Mouse (Mus musculus) testis, adult 2 months (tissue): ENCODE measurements at regions not wholly inside any gene's neighbourhood (a gene's known extent, or its start where the extent isn't known, plus 50 kb on each side); places are given as distances from the start of the nearest gene placed in this dataset.
A peak's percentile ranks its signal among the peaks of the same experiment; 100 is the strongest.

Experiments used
- H3K27ac ChIP-seq: fragments of 200-500 bp; 2 replicates; pipeline ENCODE4 v1.5.1; 2012; ENCODE audit warnings: low read depth, low read length; ENCODE audit not compliant: control insufficient read depth, insufficient read depth
- H3K27me3 ChIP-seq: fragments of 200-500 bp; 2 replicates; pipeline ENCODE4 v1.6.1; 2012; ENCODE audit warnings: mild to moderate bottlenecking, low read length, moderate library complexity; ENCODE audit not compliant: control insufficient read depth, insufficient read depth
- H3K36me3 ChIP-seq: fragments of 200-500 bp; 2 replicates; pipeline ENCODE4 v1.6.1; 2012; ENCODE audit warnings: mild to moderate bottlenecking, low read length; ENCODE audit not compliant: control insufficient read depth, insufficient read depth
- H3K4me1 ChIP-seq: fragments of 200-500 bp; 2 replicates; pipeline ENCODE4 v1.6.1; 2012; ENCODE audit warnings: low read length; ENCODE audit not compliant: control insufficient read depth, insufficient read depth
- H3K4me3 ChIP-seq: fragments of 200-500 bp; 2 replicates; pipeline ENCODE4 v1.5.1; 2012; ENCODE audit warnings: low read depth, mild to moderate bottlenecking, low read length, moderate library complexity, mixed read lengths; ENCODE audit not compliant: control insufficient read depth
- CTCF ChIP-seq: fragments of 200-500 bp; IDR thresholded peaks from 2 replicates; pipeline ENCODE4 v1.5.1; 2012; ENCODE audit warnings: low read depth, mild to moderate bottlenecking, inconsistent platforms, low read length, moderate library complexity; ENCODE audit not compliant: control insufficient read depth, insufficient read depth, insufficient replicate concordance
- POLR2A ChIP-seq: fragments of 200-500 bp; IDR thresholded peaks from 2 replicates; pipeline ENCODE4 v1.6.1; 2012; ENCODE audit warnings: low read depth, mild to moderate bottlenecking, inconsistent platforms, low read length, moderate library complexity; ENCODE audit not compliant: control insufficient read depth

- Histone ChIP-seq H3K27me3 (no peaks in the 10 kb centered on the region), H3K4me1 (peaks cover 7% of the 10 kb centered on the region), H3K36me3 (no peaks in the 10 kb centered on the region), H3K27ac (peak overlapping the region; percentile 69), H3K4me3 (no peak overlapping the region)
- TF ChIP-seq CTCF (no peak), POLR2A (no peak)
These were observed 80.6 kb downstream of the Bod1 start for GRCm38 (mm10) chr11:31591037-31591554.

- Histone ChIP-seq H3K27ac (no peak overlapping the region), H3K4me1 (no peaks in the 10 kb centered on the region), H3K36me3 (no peaks in the 10 kb centered on the region), H3K4me3 (no peak overlapping the region), H3K27me3 (no peaks in the 10 kb centered on the region)
- TF ChIP-seq CTCF (no peak), POLR2A (no peak)
These were observed 96.7 kb downstream of the Bod1 start for GRCm38 (mm10) chr11:31574941-31575340.

GRCm38 (mm10) chr11:31564742-31565510 is 106.8 kb downstream of the Bod1 start:
- TF ChIP-seq CTCF: no peak
- no peak for TF ChIP-seq POLR2A
- Histone ChIP-seq H3K36me3 (no peaks in the 10 kb centered on the region), H3K4me3 (peak overlapping the region; percentile 55), H3K27ac (peak overlapping the region; percentile 81), H3K27me3 (no peaks in the 10 kb centered on the region), H3K4me1 (peaks cover 13% of the 10 kb centered on the region)

- peak overlapping the region; percentile 81 for H3K27ac ChIP-seq
- H3K27me3 ChIP-seq: no peaks in the 10 kb centered on the region
- no peak for TF ChIP-seq CTCF
- no peak for TF ChIP-seq POLR2A
- H3K4me1 ChIP-seq: peaks cover 13% of the 10 kb centered on the region
- no peaks in the 10 kb centered on the region for H3K36me3 ChIP-seq
- H3K4me3 ChIP-seq: no peak overlapping the region; the same call in 1 of the 2 replicates
These were observed 107.6 kb downstream of the Bod1 start for GRCm38 (mm10) chr11:31563826-31564741.

- peaks cover 13% of the 10 kb centered on the region for H3K4me1 ChIP-seq
These were observed 108.7 kb downstream of the Bod1 start for GRCm38 (mm10) chr11:31562954-31563353.

GRCm38 (mm10) chr11:31560775-31561174 is 110.9 kb downstream of the Bod1 start:
- H3K27me3 ChIP-seq: no peaks in the 10 kb centered on the region
- no peaks in the 10 kb centered on the region for H3K36me3 ChIP-seq
- H3K4me1 ChIP-seq: peaks cover 13% of the 10 kb centered on the region
- no peak for TF ChIP-seq POLR2A
- TF ChIP-seq CTCF: no peak
- H3K27ac ChIP-seq: no peak overlapping the region
- no peak overlapping the region for H3K4me3 ChIP-seq

More at GRCm38 (mm10) chr11:31562954-31563353, 108.7 kb downstream of the Bod1 start:
- Histone ChIP-seq H3K36me3 (no peaks in the 10 kb centered on the region), H3K27ac (no peak overlapping the region; the same call in 1 of the 2 replicates), H3K4me3 (no peak overlapping the region), H3K27me3 (no peaks in the 10 kb centered on the region)
- no peak for TF ChIP-seq CTCF
- TF ChIP-seq POLR2A: no peak

- Histone ChIP-seq H3K4me3 (no peak overlapping the region), H3K27me3 (no peaks in the 10 kb centered on the region), H3K27ac (no peak overlapping the region), H3K36me3 (no peaks in the 10 kb centered on the region), H3K4me1 (peaks cover 4% of the 10 kb centered on the region; the same call in 1 of the 2 replicates)
- TF ChIP-seq CTCF: no peak
- no peak for TF ChIP-seq POLR2A
These were observed 116.6 kb downstream of the Bod1 start for GRCm38 (mm10) chr11:31555042-31555441.
